Mouse (Mus musculus): Measurements from ENCODE around the gene Mcrs1. TPM values are rescaled to one million over a fixed set of nuclear protein-coding genes. Genes with fewer than 3 reads are reported as not detected.

Gene Mcrs1
- total and polyA plus RNA-seq, 3 experiments: 124 to 131 TPM; not detected in 1

GRCm38 (mm10) chr15:99233719-99234118 is 18.0 kb downstream of the Mcrs1 start:
- DNase-seq (ENCODE audit: low read depth, low spot score): no peak

GRCm38 (mm10) chr15:99231998-99232397 is 19.8 kb downstream of the Mcrs1 start:
- no peak overlapping the region for H3K27ac ChIP-seq (ENCODE audit: control insufficient read depth, low read depth, low read length)
- TF ChIP-seq TCF12 (IDR thresholded peaks at IDR 0.05; ENCODE audit: low read depth, low read length) (no peak), MEF2A (IDR thresholded peaks at IDR 0.05; ENCODE audit: extremely low read depth, insufficient replicate concordance, low read depth, low read length, poor library complexity, severe bottlenecking) (no peak), MAZ (IDR thresholded peaks at IDR 0.05; ENCODE audit: low read depth, low read length) (no peak), GABPA (IDR thresholded peaks at IDR 0.05; ENCODE audit: low read depth, low read length) (no peak), GATA1 (IDR thresholded peaks at IDR 0.05; ENCODE audit: low read depth, low read length) (no peak), CHD1 (IDR thresholded peaks at IDR 0.05; ENCODE audit: low read depth, low read length) (no peak), MXI1 (IDR thresholded peaks at IDR 0.05; ENCODE audit: low read depth, low read length) (no peak), MYB (IDR thresholded peaks at IDR 0.05; ENCODE audit: low read depth, low read length) (no peak), MAFK (IDR thresholded peaks at IDR 0.05; ENCODE audit: borderline replicate concordance, low read depth, low read length) (no peak), ZKSCAN1 (IDR thresholded peaks at IDR 0.05; ENCODE audit: low read depth, low read length) (no peak), POLR2A (IDR thresholded peaks at IDR 0.05; ENCODE audit: control insufficient read depth in 1 of 2, insufficient read depth in 1 of 2, low read depth in 1 of 2, low read length in 2 of 2, poor library complexity in 1 of 2) (no peak)
- H3K79me2 ChIP-seq (ENCODE audit: control insufficient read depth, insufficient read depth, low read length, poor library complexity): no peaks in the 10 kb centered on the region
- no peaks in the 10 kb centered on the region for H3K36me3 ChIP-seq (ENCODE audit: control insufficient read depth in 1 of 2, insufficient read depth in 2 of 2, low read length in 2 of 2)
- no peak overlapping the region for H3K4me3 ChIP-seq (ENCODE audit: control insufficient read depth in 1 of 2, insufficient read depth in 1 of 2, low read depth in 2 of 2, low read length in 2 of 2)
- no peak for DNase-seq (ENCODE audit: low read depth, low spot score)
- H3K27me3 ChIP-seq (ENCODE audit: control insufficient read depth in 1 of 2, insufficient read depth in 2 of 2, low read length in 2 of 2): no peaks in the 10 kb centered on the region; a peak in 2 of 4 replicates
- no peaks in the 10 kb centered on the region for H3K4me1 ChIP-seq (ENCODE audit: control insufficient read depth in 1 of 2, insufficient read depth in 2 of 2, low read length in 2 of 2)
- H3K9ac ChIP-seq (ENCODE audit: control insufficient read depth, low read depth, low read length, poor library complexity, severe bottlenecking): no peak overlapping the region
- H3K9me3 ChIP-seq (replicated peaks; ENCODE audit: insufficient read depth, low read length): no peaks in the 10 kb centered on the region

More at GRCm38 (mm10) chr15:99233719-99234118, 18.0 kb downstream of the Mcrs1 start:
- H3K9me3 ChIP-seq (replicated peaks; ENCODE audit: insufficient read depth, low read length): no peaks in the 10 kb centered on the region
- no peaks in the 10 kb centered on the region for H3K36me3 ChIP-seq (ENCODE audit: control insufficient read depth in 1 of 2, insufficient read depth in 2 of 2, low read length in 2 of 2)
- no peaks in the 10 kb centered on the region; a peak in 2 of 4 replicates for H3K27me3 ChIP-seq (ENCODE audit: control insufficient read depth in 1 of 2, insufficient read depth in 2 of 2, low read length in 2 of 2)
- no peaks in the 10 kb centered on the region for H3K4me1 ChIP-seq (ENCODE audit: control insufficient read depth in 1 of 2, insufficient read depth in 2 of 2, low read length in 2 of 2)
- TF ChIP-seq POLR2AphosphoS2 (IDR thresholded peaks at IDR 0.05; ENCODE audit: low read length) (no peak), BHLHE40 (IDR thresholded peaks at IDR 0.05; ENCODE audit: borderline replicate concordance, low read depth, low read length) (no peak)
- no peak overlapping the region for H3K9ac ChIP-seq (ENCODE audit: control insufficient read depth, low read depth, low read length, poor library complexity, severe bottlenecking)
- no peaks in the 10 kb centered on the region for H3K79me2 ChIP-seq (ENCODE audit: control insufficient read depth, insufficient read depth, low read length, poor library complexity)
- no peak overlapping the region for H3K4me3 ChIP-seq (ENCODE audit: control insufficient read depth in 1 of 2, insufficient read depth in 1 of 2, low read depth in 2 of 2, low read length in 2 of 2)
- no peak overlapping the region for H3K27ac ChIP-seq (ENCODE audit: control insufficient read depth, low read depth, low read length)

GRCm38 (mm10) chr15:99226090-99226489 is 25.7 kb downstream of the Mcrs1 start:
- Histone ChIP-seq H3K4me1 (ENCODE audit: control insufficient read depth in 1 of 2, insufficient read depth in 2 of 2, low read length in 2 of 2) (peaks cover 3 to 11% of the 10 kb centered on the region in 2 experiments; a peak in 3 of 4 replicates), H3K9ac (ENCODE audit: control insufficient read depth, low read depth, low read length, poor library complexity, severe bottlenecking) (no peak overlapping the region), H3K27ac (ENCODE audit: control insufficient read depth, low read depth, low read length) (no peak overlapping the region), H3K79me2 (ENCODE audit: control insufficient read depth, insufficient read depth, low read length, poor library complexity) (peaks cover 1% of the 10 kb centered on the region; the same call in 1 of the 2 replicates), H3K36me3 (ENCODE audit: control insufficient read depth in 1 of 2, insufficient read depth in 2 of 2, low read length in 2 of 2) (peaks cover 0 to 7% of the 10 kb centered on the region in 2 experiments; a peak in 2 of 4 replicates), H3K4me3 (ENCODE audit: control insufficient read depth in 1 of 2, insufficient read depth in 1 of 2, low read depth in 2 of 2, low read length in 2 of 2) (no peak overlapping the region), H3K9me3 (replicated peaks; ENCODE audit: insufficient read depth, low read length) (no peaks in the 10 kb centered on the region), H3K27me3 (ENCODE audit: control insufficient read depth in 1 of 2, insufficient read depth in 2 of 2, low read length in 2 of 2) (peaks cover 7 to 15% of the 10 kb centered on the region in 2 experiments)
- DNase-seq (ENCODE audit: low read depth, low spot score): no peak
- TF ChIP-seq NELFE (IDR thresholded peaks at IDR 0.05; ENCODE audit: low read depth, low read length) (no peak), ETS1 (IDR thresholded peaks at IDR 0.05; ENCODE audit: low read depth, low read length) (no peak), ZC3H11A (IDR thresholded peaks at IDR 0.05; ENCODE audit: low read depth, low read length) (no peak), MYB (IDR thresholded peaks at IDR 0.05; ENCODE audit: low read depth, low read length) (no peak), ELF1 (IDR thresholded peaks at IDR 0.05; ENCODE audit: low read depth, low read length) (no peak), GATA1 (IDR thresholded peaks at IDR 0.05; ENCODE audit: low read depth, low read length) (no peak)

All from MEL (cell line).